In genomic region chr2:152397680-152398435, GRCm38 (mm10) we compare ENCODE assay signal across 8 mouse cellular contexts. TPM values are rescaled to one million over a fixed set of nuclear protein-coding genes. Genes with fewer than 3 reads are reported as not detected.
DNase-seq lines count a peak whose midpoint lies in the region; ATAC-seq lines count a peak whose summit lies in the region.

Gene Sox12, minus strand, starts transcription at chr2:152398063.

- DNase-seq in adrenal gland, postnatal 10 days, result peak; percentile 99
- DNase-seq in embryo, embryonic 9.5 days (ENCODE audit: extremely low spot score), result peak; percentile 97
- no peak for DNase-seq in gonadal fat pad, adult 2 months (ENCODE audit: low read depth)
- DNase-seq in left cerebral cortex, postnatal 36 days (ENCODE audit: low spot score in 2 of 2), result peak; percentile 96 to 97
- DNase-seq in midbrain, embryonic 10.5 days (ENCODE audit: low spot score), result peak; percentile 97
- DNase-seq in right cerebral cortex, postnatal 36 days (ENCODE audit: low spot score in 2 of 2), result peak; percentile 95 to 96
- peak; percentile 94 to 99 for DNase-seq in urinary bladder, postnatal 4 days (ENCODE audit: low spot score in 2 of 2)

- peak within 1 kb of the TSS; percentile 99 for H3K27ac ChIP-seq in intestine, embryonic 16.5 days (ENCODE audit: low read length)
- H3K27ac ChIP-seq in midbrain, embryonic 10.5 days (replicated peaks), result peak within 1 kb of the TSS; percentile 98

- peak within 1 kb of the TSS; percentile 86 for H3K4me3 ChIP-seq in intestine, embryonic 16.5 days (ENCODE audit: low read length)
- peak within 1 kb of the TSS; percentile 71 for H3K4me3 ChIP-seq in midbrain, embryonic 10.5 days

- H3K27me3 ChIP-seq in intestine, embryonic 16.5 days (replicated peaks; ENCODE audit: control insufficient read depth, insufficient read depth, low read length), result no peaks in the 10 kb centered on the region
- peaks cover 4% of the 10 kb centered on the region for H3K27me3 ChIP-seq in midbrain, embryonic 10.5 days (ENCODE audit: low read depth, poor library complexity, severe bottlenecking)

- H3K9ac ChIP-seq in intestine, embryonic 16.5 days (ENCODE audit: low read depth, low read length), result peak within 1 kb of the TSS; percentile 92

- intact Hi-C loops in left cerebral cortex, postnatal 36 days (cut with DNase I), result loop anchor here (10.0 kb wide), 1 partner anchor 277 kb away; no protein-coding TSS in a partner anchor

- H3K4me2 ChIP-seq in intestine, embryonic 16.5 days (ENCODE audit: low read depth, low read length), result peak within 1 kb of the TSS; percentile 86

- H3K4me1 ChIP-seq in intestine, embryonic 16.5 days (ENCODE audit: control insufficient read depth, insufficient read depth, low read length), result peaks cover 19% of the 10 kb centered on the region
- H3K4me1 ChIP-seq in midbrain, embryonic 10.5 days, result peaks cover 63% of the 10 kb centered on the region

- H3K9me3 ChIP-seq in intestine, embryonic 16.5 days (ENCODE audit: control insufficient read depth, low read length), result no peaks in the 10 kb centered on the region
- no peaks in the 10 kb centered on the region for H3K9me3 ChIP-seq in midbrain, embryonic 10.5 days (replicated peaks)

- ATAC-seq in intestine, embryonic 16.5 days, result peak; percentile 65

- H3K36me3 ChIP-seq in intestine, embryonic 16.5 days (ENCODE audit: control insufficient read depth, insufficient read depth, low read length), result no peaks in the 10 kb centered on the region
- H3K36me3 ChIP-seq in midbrain, embryonic 10.5 days, result peaks cover 12% of the 10 kb centered on the region

- WGBS in intestine, embryonic 16.5 days, result under 1% methylated on average over 91 of the region's 104 CpGs
- WGBS in midbrain, embryonic 10.5 days, result 3% methylated on average over 102 of the region's 104 CpGs

RNA-seq across cellular contexts. Expression of gene Sox12, which starts in this region (rescaled TPM):
- 10 to 100 TPM; 15.7 to 22.7 TPM for total RNA-seq in adrenal gland, postnatal 10 days (2021)
- polyA plus RNA-seq in gonadal fat pad, adult 2 months (2012; rRNA removed), result 14.0 and 20.1 TPM in 2 replicates
- polyA plus RNA-seq in intestine, embryonic 16.5 days (2015; fragmentation: Nextera tagmentation; extraction: Ambion mirVana), result 3.5 and 3.6 TPM in 2 replicates
- 10 to 100 TPM; 14.7 to 15.6 TPM for total RNA-seq in left cerebral cortex, postnatal 36 days (2021)
- 8.6 and 9.2 TPM in 2 replicates for polyA plus RNA-seq in midbrain, embryonic 10.5 days (2016; fragmentation: Nextera tagmentation; extraction: Ambion mirVana)
